Mouse (Mus musculus): ENCODE data around the gene Asb2. TPM values are rescaled to one million over a fixed set of nuclear protein-coding genes. Genes with fewer than 3 reads are reported as not detected.

Asb2 gene
- polyA plus RNA-seq, 1 experiment from 2014 or later = 0.87 TPM

DNA sequence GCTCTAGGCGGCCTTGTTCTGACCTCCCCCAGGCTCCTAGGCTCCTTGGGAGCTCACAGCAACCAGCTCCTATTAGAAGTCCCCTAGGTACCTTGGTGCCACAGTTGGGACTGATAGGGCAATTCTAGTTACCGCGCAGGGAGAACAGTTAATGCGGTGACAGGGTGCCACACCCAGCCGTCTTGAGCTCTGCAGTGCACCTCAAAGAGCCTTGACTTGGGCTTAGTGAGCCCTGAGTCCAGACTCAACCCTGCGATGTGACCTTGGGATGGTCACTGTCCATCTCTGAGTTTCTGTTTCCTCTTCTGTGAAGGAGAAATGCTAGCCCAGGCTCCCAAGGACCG, 12.5 kb upstream of the Asb2 start:
- Histone ChIP-seq H3K4me1 (ENCODE audit: control insufficient read depth, insufficient read depth, low read length) (no peaks in the 10 kb centered on the region), H3K9ac (ENCODE audit: low read length) (no peak overlapping the region), H3K9me3 (ENCODE audit: control insufficient read depth, low read length) (no peaks in the 10 kb centered on the region), H3K27me3 (ENCODE audit: control insufficient read depth, insufficient read depth, low read length) (no peaks in the 10 kb centered on the region), H3K4me2 (ENCODE audit: low read depth, severe bottlenecking) (no peak overlapping the region), H3K36me3 (ENCODE audit: control insufficient read depth, insufficient read depth, low read length) (no peaks in the 10 kb centered on the region), H3K27ac (replicated peaks; ENCODE audit: low read depth, low read length) (no peak overlapping the region), H3K4me3 (ENCODE audit: low read depth, low read length) (no peak overlapping the region)
- no peak for DNase-seq (ENCODE audit: low spot score)
- ATAC-seq (ENCODE audit: insufficient number of reproducible peaks, low FRiP score, low TSS enrichment, low read depth) = no peak
- 75% methylated on average over 7 of the region's 7 CpGs for WGBS

DNA sequence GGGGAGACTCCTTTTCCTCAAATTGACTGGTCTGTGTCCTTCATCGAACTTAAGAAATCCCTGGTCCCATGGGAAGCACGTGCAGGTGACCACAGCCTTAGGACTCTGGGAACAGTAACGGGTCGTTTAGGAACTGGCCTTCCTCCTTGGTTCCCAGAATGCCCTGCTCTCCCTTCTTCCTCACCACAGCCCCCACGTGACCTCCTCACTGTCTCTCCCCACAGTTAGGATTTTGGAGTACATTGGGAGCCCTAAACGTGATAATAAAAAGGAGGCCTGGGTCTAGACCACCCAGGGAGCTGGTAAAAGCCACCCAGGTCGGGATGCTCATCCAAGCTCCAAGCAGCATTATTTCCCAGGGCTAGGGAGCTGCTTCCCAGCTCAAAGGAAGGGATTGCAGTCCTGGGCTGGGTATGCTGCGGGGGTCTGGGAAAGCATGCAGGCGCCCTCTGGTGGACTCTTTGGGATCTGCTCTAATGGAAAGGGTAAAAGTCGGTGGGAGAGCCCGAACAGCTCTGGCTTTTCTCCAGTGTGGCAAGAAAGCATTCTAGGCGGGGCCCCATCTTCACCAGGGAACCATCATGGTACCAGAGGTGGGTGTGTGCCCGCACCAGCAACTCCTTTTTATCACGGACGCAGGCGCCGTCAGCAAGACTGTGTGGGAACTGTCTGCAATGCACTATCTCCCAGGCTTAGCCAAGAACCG, 12.0 kb upstream of the Asb2 start:
- ATAC-seq (ENCODE audit: insufficient number of reproducible peaks, low FRiP score, low TSS enrichment, low read depth) (peak; percentile 68; the same call in 1 of the 2 replicates), DNase-seq (ENCODE audit: low spot score) (peak; percentile 91)
- Histone ChIP-seq H3K27me3 (ENCODE audit: control insufficient read depth, insufficient read depth, low read length) (no peaks in the 10 kb centered on the region), H3K9ac (ENCODE audit: low read length) (no peak overlapping the region), H3K4me1 (ENCODE audit: control insufficient read depth, insufficient read depth, low read length) (no peaks in the 10 kb centered on the region), H3K4me2 (ENCODE audit: low read depth, severe bottlenecking) (no peak overlapping the region), H3K4me3 (ENCODE audit: low read depth, low read length) (no peak overlapping the region), H3K9me3 (ENCODE audit: control insufficient read depth, low read length) (no peaks in the 10 kb centered on the region), H3K36me3 (ENCODE audit: control insufficient read depth, insufficient read depth, low read length) (no peaks in the 10 kb centered on the region), H3K27ac (replicated peaks; ENCODE audit: low read depth, low read length) (no peak overlapping the region)
- 18% methylated on average over 18 of the region's 18 CpGs for WGBS

DNA sequence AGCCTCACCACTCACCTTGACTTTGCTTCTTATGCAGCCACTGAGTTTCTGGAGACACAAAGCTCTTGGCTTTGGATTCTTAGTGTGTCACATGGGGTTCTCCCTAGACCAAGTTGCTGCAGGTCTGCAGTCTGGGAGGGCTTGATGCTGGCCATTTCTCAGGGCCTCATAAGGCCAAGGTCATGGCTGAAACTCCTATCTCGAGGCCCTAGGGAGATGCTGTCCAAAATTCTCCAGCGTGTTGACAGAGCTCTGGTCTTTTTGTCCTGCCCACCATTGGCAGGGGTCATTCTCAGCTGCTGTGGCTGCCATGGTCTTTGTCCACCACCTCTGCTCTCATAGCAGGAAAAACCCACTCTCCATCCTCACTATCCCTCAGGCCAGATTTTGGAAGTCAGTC, 11.4 kb upstream of the Asb2 start:
- no peak for DNase-seq (ENCODE audit: low spot score)
- Histone ChIP-seq H3K27ac (replicated peaks; ENCODE audit: low read depth, low read length) (no peak overlapping the region), H3K4me2 (ENCODE audit: low read depth, severe bottlenecking) (no peak overlapping the region), H3K9ac (ENCODE audit: low read length) (no peak overlapping the region), H3K36me3 (ENCODE audit: control insufficient read depth, insufficient read depth, low read length) (no peaks in the 10 kb centered on the region), H3K9me3 (ENCODE audit: control insufficient read depth, low read length) (no peaks in the 10 kb centered on the region), H3K4me1 (ENCODE audit: control insufficient read depth, insufficient read depth, low read length) (no peaks in the 10 kb centered on the region), H3K27me3 (ENCODE audit: control insufficient read depth, insufficient read depth, low read length) (no peaks in the 10 kb centered on the region), H3K4me3 (ENCODE audit: low read depth, low read length) (no peak overlapping the region)
- 78% methylated on average over 2 of the region's 2 CpGs for WGBS
- ATAC-seq (ENCODE audit: insufficient number of reproducible peaks, low FRiP score, low TSS enrichment, low read depth) = no peak

DNA sequence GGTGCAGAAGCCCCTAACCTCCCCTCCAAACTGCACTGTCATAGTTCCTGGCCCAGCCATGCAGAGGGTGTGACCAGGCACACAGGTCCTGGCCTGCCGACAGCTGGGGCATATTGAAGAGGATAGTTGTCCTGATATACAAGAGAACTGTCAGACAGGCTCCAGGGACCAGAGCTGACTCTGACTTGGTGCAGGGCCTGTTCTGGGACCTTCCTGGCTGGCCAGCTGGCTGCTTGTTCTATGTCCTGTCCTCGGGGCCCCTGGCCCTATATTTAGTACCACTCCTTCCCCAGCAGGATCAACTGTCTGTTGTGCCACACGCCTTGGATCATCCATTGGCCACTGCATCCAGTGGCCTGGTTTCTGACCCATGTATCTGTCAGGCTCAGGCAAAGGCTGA, 6.5 kb upstream of the Asb2 start:
- no peak overlapping the region for H3K4me2 ChIP-seq (ENCODE audit: low read depth, severe bottlenecking)
- no peak overlapping the region for H3K27ac ChIP-seq (replicated peaks; ENCODE audit: low read depth, low read length)
- DNase-seq (ENCODE audit: low spot score) (no peak), ATAC-seq (ENCODE audit: insufficient number of reproducible peaks, low FRiP score, low TSS enrichment, low read depth) (no peak)
- H3K9me3 ChIP-seq (ENCODE audit: control insufficient read depth, low read length) = no peaks in the 10 kb centered on the region
- no peak overlapping the region for H3K9ac ChIP-seq (ENCODE audit: low read length)
- no peaks in the 10 kb centered on the region for H3K36me3 ChIP-seq (ENCODE audit: control insufficient read depth, insufficient read depth, low read length)
- WGBS = 81% methylated on average over 3 of the region's 3 CpGs
- H3K27me3 ChIP-seq (ENCODE audit: control insufficient read depth, insufficient read depth, low read length) = no peaks in the 10 kb centered on the region
- H3K4me3 ChIP-seq (ENCODE audit: low read depth, low read length) = no peak overlapping the region
- no peaks in the 10 kb centered on the region for H3K4me1 ChIP-seq (ENCODE audit: control insufficient read depth, insufficient read depth, low read length)

DNA sequence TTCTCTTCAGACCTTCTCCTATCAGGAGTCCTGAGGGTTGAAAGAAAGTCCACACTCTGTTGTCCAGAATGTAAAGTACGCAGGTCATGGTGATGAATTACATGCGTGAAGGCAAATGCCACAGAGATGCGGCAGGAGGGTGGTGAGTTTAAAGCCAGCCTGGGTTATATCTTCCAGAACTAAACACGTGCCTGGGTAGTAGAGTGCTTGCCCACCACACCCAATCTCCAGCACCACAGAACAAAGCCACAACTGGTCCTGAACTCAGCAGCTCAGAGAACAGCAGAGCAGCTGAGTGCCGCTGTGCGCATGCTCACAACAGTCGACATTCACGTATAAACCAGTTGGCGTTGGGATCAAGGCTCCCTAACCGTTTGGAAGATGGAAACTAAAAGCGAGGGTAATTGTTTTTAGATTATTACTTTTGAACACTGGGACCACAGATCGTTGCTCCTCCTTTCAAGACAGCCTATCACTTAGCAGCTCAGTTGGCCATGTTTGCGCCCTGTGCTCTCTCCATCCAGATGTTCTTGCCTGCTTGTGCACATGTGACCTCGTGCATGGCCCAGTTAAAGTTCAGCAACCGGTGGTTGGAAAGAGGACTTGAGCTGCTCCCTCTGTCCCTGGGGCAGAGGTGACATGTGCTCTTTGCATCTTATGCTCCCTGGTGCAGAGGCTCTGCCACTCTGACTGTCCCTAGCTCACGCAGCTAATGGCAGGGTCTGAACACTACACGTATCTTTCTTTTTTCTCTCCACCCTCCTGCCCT, 5.9 kb upstream of the Asb2 start:
- Histone ChIP-seq H3K36me3 (ENCODE audit: control insufficient read depth, insufficient read depth, low read length) (no peaks in the 10 kb centered on the region), H3K9ac (ENCODE audit: low read length) (no peak overlapping the region), H3K4me3 (ENCODE audit: low read depth, low read length) (no peak overlapping the region), H3K4me1 (ENCODE audit: control insufficient read depth, insufficient read depth, low read length) (no peaks in the 10 kb centered on the region), H3K9me3 (ENCODE audit: control insufficient read depth, low read length) (no peaks in the 10 kb centered on the region), H3K27me3 (ENCODE audit: control insufficient read depth, insufficient read depth, low read length) (no peaks in the 10 kb centered on the region), H3K27ac (replicated peaks; ENCODE audit: low read depth, low read length) (no peak overlapping the region), H3K4me2 (ENCODE audit: low read depth, severe bottlenecking) (no peak overlapping the region)
- 84% methylated on average over 17 of the region's 17 CpGs for WGBS
- no peak for DNase-seq (ENCODE audit: low spot score)
- ATAC-seq (ENCODE audit: insufficient number of reproducible peaks, low FRiP score, low TSS enrichment, low read depth) = no peak

DNA sequence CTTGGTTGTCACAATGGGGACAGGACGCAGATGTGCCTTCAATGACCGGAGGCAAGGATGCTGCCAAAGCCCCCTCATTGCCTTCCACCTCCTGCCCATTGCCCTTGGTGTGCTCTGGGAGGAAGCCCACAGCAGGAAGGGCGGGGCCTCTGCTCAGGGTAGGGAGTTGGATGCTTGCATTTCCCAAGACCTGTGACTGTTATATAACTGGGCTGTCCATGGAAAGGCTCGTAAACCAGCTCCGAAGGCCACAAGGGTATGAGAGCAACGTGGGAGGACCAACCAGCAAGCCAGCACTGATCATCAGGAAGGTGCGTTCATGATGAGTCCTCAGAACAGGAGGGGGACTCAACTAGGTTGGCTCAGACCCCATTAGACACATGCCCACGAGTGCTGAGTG, 5.0 kb upstream of the Asb2 start:
- Histone ChIP-seq H3K27ac (replicated peaks; ENCODE audit: low read depth, low read length) (no peak overlapping the region), H3K4me1 (ENCODE audit: control insufficient read depth, insufficient read depth, low read length) (no peaks in the 10 kb centered on the region), H3K27me3 (ENCODE audit: control insufficient read depth, insufficient read depth, low read length) (no peaks in the 10 kb centered on the region), H3K9me3 (ENCODE audit: control insufficient read depth, low read length) (no peaks in the 10 kb centered on the region), H3K36me3 (ENCODE audit: control insufficient read depth, insufficient read depth, low read length) (no peaks in the 10 kb centered on the region), H3K4me3 (ENCODE audit: low read depth, low read length) (no peak overlapping the region), H3K4me2 (ENCODE audit: low read depth, severe bottlenecking) (no peak overlapping the region), H3K9ac (ENCODE audit: low read length) (no peak overlapping the region)
- ATAC-seq (ENCODE audit: insufficient number of reproducible peaks, low FRiP score, low TSS enrichment, low read depth) = no peak
- DNase-seq (ENCODE audit: low spot score) = no peak
- 83% methylated on average over 8 of the region's 8 CpGs for WGBS

DNA sequence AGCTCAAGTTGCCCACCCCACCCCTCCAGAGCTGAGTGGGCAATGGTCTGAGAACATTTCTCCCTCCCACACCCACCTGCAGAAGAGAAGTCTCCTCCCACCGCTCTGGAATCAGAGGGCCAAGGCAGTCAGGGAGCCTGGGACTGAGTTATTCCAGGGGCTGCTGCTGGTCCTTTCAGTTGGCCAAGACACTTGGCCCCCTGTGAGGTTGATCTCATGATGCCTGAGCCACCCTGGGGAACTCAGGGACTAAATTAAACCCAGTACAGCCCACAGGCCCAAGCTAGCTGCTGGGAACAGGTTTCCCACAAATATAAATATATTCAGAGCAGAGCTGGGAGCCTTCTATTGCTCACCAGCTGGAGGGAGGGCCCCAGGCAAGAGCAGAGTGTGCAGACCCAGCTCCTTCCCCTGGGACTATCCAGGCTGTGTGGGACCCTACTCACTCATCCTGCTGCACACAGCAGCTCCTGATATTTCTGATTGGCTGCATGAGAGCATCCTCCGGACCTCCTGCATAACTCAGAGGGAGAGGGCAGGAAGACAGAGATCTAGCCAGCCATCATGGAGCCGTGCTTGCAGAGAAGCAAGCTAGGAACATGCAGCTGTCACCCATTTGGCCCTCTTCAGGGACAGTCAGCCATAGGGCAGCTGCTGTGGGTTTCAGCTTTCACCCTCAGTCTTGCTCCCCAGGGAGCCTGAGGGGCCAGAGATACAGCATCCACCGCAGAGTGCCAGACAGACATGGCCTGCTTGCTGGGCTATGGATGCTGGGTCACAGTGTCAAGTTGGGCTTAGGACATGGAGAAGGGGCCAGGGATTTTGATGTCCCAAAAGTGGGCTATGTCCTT, 3.4 kb upstream of the Asb2 start:
- DNase-seq (ENCODE audit: low spot score) = no peak
- Histone ChIP-seq H3K27me3 (ENCODE audit: control insufficient read depth, insufficient read depth, low read length) (no peaks in the 10 kb centered on the region), H3K9me3 (ENCODE audit: control insufficient read depth, low read length) (no peaks in the 10 kb centered on the region), H3K36me3 (ENCODE audit: control insufficient read depth, insufficient read depth, low read length) (no peaks in the 10 kb centered on the region), H3K4me1 (ENCODE audit: control insufficient read depth, insufficient read depth, low read length) (no peaks in the 10 kb centered on the region), H3K4me3 (ENCODE audit: low read depth, low read length) (no peak overlapping the region), H3K4me2 (ENCODE audit: low read depth, severe bottlenecking) (no peak overlapping the region), H3K27ac (replicated peaks; ENCODE audit: low read depth, low read length) (no peak overlapping the region), H3K9ac (ENCODE audit: low read length) (no peak overlapping the region)
- no peak for ATAC-seq (ENCODE audit: insufficient number of reproducible peaks, low FRiP score, low TSS enrichment, low read depth)
- WGBS = 46% methylated on average over 4 of the region's 4 CpGs

DNA sequence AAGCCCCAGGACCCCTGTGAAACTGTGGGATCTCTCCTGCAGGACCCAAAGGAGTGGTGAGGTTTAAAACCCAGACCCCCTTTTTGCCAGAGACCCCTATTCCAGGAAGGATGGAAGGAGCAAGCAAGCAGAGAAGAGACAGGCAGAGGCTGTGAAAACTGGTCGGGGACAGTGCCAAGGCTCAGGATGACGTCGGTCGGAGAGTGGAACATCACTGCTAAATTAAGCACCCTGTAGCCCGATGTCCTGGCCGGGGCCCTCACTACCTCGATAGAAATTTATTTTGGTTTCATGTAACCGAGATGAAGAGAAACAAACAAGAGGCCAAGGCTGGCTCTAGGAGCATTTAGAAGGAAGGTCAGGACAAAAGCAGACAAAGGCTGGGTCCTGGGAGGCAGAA, 2.4 kb upstream of the Asb2 start:
- Histone ChIP-seq H3K27ac (replicated peaks; ENCODE audit: low read depth, low read length) (no peak overlapping the region), H3K36me3 (ENCODE audit: control insufficient read depth, insufficient read depth, low read length) (no peaks in the 10 kb centered on the region), H3K4me1 (ENCODE audit: control insufficient read depth, insufficient read depth, low read length) (no peaks in the 10 kb centered on the region), H3K9ac (ENCODE audit: low read length) (no peak overlapping the region), H3K4me3 (ENCODE audit: low read depth, low read length) (no peak overlapping the region), H3K27me3 (ENCODE audit: control insufficient read depth, insufficient read depth, low read length) (no peaks in the 10 kb centered on the region), H3K9me3 (ENCODE audit: control insufficient read depth, low read length) (no peaks in the 10 kb centered on the region), H3K4me2 (ENCODE audit: low read depth, severe bottlenecking) (no peak overlapping the region)
- no peak for DNase-seq (ENCODE audit: low spot score)
- no peak for ATAC-seq (ENCODE audit: insufficient number of reproducible peaks, low FRiP score, low TSS enrichment, low read depth)
- WGBS = 81% methylated on average over 8 of the region's 8 CpGs
